Mouse (Mus musculus) layer of hippocampus, postnatal 25 days (tissue): ENCODE results near the gene Gm10309. TPM values are rescaled to one million over a fixed set of nuclear protein-coding genes. Genes with fewer than 3 reads are reported as not detected.
A peak's percentile ranks its signal among the peaks of the same experiment; 100 is the strongest.

Source experiments
- DNase-seq, 2 experiments: peaks; one replicate each; pipeline ENCODE4 v3.0.0; 2022; ENCODE audit warnings: mixed read lengths in 2 of 2, low spot score in 1 of 2; ENCODE audit errors: extremely low spot score in 1 of 2
- total RNA-seq, 2 experiments: library from RNA; stranded (reverse); gene quantifications; 2 replicates each; pipeline ENCODE4 v1.2.3; 2021

Gm10309 gene
- total RNA-seq, 2 experiments from 2014 or later = not detected

GRCm38 (mm10) chr17:86514974-86515620 is 10.1 kb upstream of the Gm10309 start:
- DNase-seq = no peak

GRCm38 (mm10) chr17:86509871-86510270 is 4.8 kb upstream of the Gm10309 start:
- DNase-seq = no peak

GRCm38 (mm10) chr17:86508212-86508490 is 3.1 kb upstream of the Gm10309 start:
- no peak for DNase-seq

GRCm38 (mm10) chr17:86507342-86508211 is 2.5 kb upstream of the Gm10309 start:
- DNase-seq = no peak

- no peak for DNase-seq
These were observed 1.8 kb upstream of the Gm10309 start for GRCm38 (mm10) chr17:86506881-86507280.

GRCm38 (mm10) chr17:86503208-86503897 is 1.7 kb downstream of the Gm10309 start:
- DNase-seq = no peak

GRCm38 (mm10) chr17:86501393-86501792 is 3.6 kb downstream of the Gm10309 start:
- no peak for DNase-seq

- no peak for DNase-seq
These were observed 5.5 kb downstream of the Gm10309 start for GRCm38 (mm10) chr17:86499359-86500045.

- DNase-seq = no peak
These were observed 7.7 kb downstream of the Gm10309 start for GRCm38 (mm10) chr17:86497302-86497701.

GRCm38 (mm10) chr17:86496123-86496771 is 8.8 kb downstream of the Gm10309 start:
- peak in 1 of 2 experiments; percentile 57 for DNase-seq

GRCm38 (mm10) chr17:86494895-86495294 is 10.1 kb downstream of the Gm10309 start:
- no peak for DNase-seq

GRCm38 (mm10) chr17:86494494-86494893 is 10.5 kb downstream of the Gm10309 start:
- DNase-seq = no peak

- no peak for DNase-seq
These were observed 11.1 kb downstream of the Gm10309 start for GRCm38 (mm10) chr17:86493891-86494420.

- no peak for DNase-seq
These were observed 12.7 kb downstream of the Gm10309 start for GRCm38 (mm10) chr17:86492376-86492775.

GRCm38 (mm10) chr17:86489827-86490226 is 15.2 kb downstream of the Gm10309 start:
- no peak for DNase-seq

GRCm38 (mm10) chr17:86487450-86487849 is 17.6 kb downstream of the Gm10309 start:
- no peak for DNase-seq

- no peak for DNase-seq
These were observed 18.4 kb downstream of the Gm10309 start for GRCm38 (mm10) chr17:86486657-86487056.

- peak; percentile 68 to 90 for DNase-seq
These were observed 20.8 kb downstream of the Gm10309 start for GRCm38 (mm10) chr17:86484087-86484737.

- no peak for DNase-seq
These were observed 22.4 kb downstream of the Gm10309 start for GRCm38 (mm10) chr17:86482675-86483074.
